Mouse (Mus musculus) testis, adult 2 months (tissue): Measurements from ENCODE around the gene Rassf7. TPM values are rescaled to one million over a fixed set of nuclear protein-coding genes. Genes with fewer than 3 reads are reported as not detected.

Experiments used
- H3K27ac ChIP-seq: fragments of 200-500 bp; 2 replicates; pipeline ENCODE4 v1.5.1; 2012; ENCODE audit warnings: low read depth, low read length; ENCODE audit not compliant: control insufficient read depth, insufficient read depth
- H3K27me3 ChIP-seq: fragments of 200-500 bp; 2 replicates; pipeline ENCODE4 v1.6.1; 2012; ENCODE audit warnings: mild to moderate bottlenecking, low read length, moderate library complexity; ENCODE audit not compliant: control insufficient read depth, insufficient read depth
- H3K36me3 ChIP-seq: fragments of 200-500 bp; 2 replicates; pipeline ENCODE4 v1.6.1; 2012; ENCODE audit warnings: mild to moderate bottlenecking, low read length; ENCODE audit not compliant: control insufficient read depth, insufficient read depth
- H3K4me1 ChIP-seq: fragments of 200-500 bp; 2 replicates; pipeline ENCODE4 v1.6.1; 2012; ENCODE audit warnings: low read length; ENCODE audit not compliant: control insufficient read depth, insufficient read depth
- H3K4me3 ChIP-seq: fragments of 200-500 bp; 2 replicates; pipeline ENCODE4 v1.5.1; 2012; ENCODE audit warnings: low read depth, mild to moderate bottlenecking, low read length, moderate library complexity, mixed read lengths; ENCODE audit not compliant: control insufficient read depth
- CTCF ChIP-seq: fragments of 200-500 bp; IDR thresholded peaks from 2 replicates; pipeline ENCODE4 v1.5.1; 2012; ENCODE audit warnings: low read depth, mild to moderate bottlenecking, inconsistent platforms, low read length, moderate library complexity; ENCODE audit not compliant: control insufficient read depth, insufficient read depth, insufficient replicate concordance
- POLR2A ChIP-seq: fragments of 200-500 bp; IDR thresholded peaks from 2 replicates; pipeline ENCODE4 v1.6.1; 2012; ENCODE audit warnings: low read depth, mild to moderate bottlenecking, inconsistent platforms, low read length, moderate library complexity; ENCODE audit not compliant: control insufficient read depth
- polyA plus RNA-seq: library from polyadenylated mRNA; depleted of rRNA; stranded (reverse); fragments of >200 nt; gene quantifications from 2 replicates; pipeline ENCODE4 v1.2.3, GENCODE M21; 2012

Gene Rassf7
- polyA plus RNA-seq, 1 experiment, result 33.5 TPM

DNA sequence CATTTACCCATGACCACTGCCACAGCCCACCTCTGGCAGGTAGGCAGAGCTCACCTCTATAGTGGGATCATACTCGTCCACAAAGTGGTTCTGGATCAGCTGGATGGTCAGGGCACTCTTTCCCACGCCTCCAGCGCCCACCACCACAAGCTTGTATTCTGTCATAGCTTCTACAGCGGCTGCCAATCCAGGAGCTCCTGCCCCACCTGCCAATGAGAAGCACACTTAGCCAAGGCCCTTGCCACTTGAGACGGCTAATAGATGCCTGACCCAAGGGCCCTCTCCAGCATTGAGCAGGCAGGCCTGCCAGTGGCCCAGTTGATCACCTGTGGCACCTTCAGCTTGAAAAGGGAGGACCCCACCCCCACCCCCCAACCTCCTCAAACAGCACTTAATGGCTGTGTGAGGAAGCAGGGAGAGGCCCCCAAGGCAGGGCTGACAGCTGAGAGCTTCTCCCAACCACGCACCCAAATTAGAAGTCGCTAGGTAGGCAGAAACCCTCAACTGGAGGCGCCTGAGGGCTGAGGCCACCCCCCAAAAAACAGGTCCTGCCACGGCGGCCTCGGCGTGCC is 22.8 kb upstream of the Rassf7 start:
- Histone ChIP-seq H3K4me1 (peaks cover 7% of the 10 kb centered on the region), H3K36me3 (no peaks in the 10 kb centered on the region), H3K27me3 (no peaks in the 10 kb centered on the region), H3K27ac (peak overlapping the region; percentile 42; the same call in 1 of the 2 replicates), H3K4me3 (peak overlapping the region; percentile 83)
- TF ChIP-seq CTCF (no peak), POLR2A (no peak)

DNA sequence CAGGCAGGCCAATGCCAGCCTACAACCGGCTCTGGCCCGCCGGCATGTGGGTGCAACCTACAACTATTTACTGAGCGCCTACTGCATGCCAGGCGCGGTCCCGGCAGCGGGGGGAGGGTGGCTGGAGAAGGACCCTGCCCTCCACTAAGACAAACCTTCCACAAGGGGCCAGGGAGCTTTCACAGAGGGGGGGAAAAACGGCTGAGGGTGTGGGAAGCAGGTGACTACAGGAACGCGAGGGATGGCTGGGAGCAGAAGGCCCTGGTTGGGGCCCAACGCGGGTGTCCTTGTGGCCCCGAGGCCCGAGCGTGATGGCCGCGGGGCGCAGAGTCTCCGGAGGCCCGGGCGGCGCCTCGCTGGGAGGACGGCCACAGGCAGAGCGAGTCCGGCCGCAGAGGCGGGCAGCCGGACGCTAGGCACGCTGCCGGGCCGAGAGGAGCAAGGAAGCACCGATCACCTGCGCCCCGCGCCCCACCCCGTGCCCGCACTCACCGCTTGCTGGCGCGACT is 22.3 kb upstream of the Rassf7 start:
- TF ChIP-seq POLR2A (no peak), CTCF (no peak)

DNA sequence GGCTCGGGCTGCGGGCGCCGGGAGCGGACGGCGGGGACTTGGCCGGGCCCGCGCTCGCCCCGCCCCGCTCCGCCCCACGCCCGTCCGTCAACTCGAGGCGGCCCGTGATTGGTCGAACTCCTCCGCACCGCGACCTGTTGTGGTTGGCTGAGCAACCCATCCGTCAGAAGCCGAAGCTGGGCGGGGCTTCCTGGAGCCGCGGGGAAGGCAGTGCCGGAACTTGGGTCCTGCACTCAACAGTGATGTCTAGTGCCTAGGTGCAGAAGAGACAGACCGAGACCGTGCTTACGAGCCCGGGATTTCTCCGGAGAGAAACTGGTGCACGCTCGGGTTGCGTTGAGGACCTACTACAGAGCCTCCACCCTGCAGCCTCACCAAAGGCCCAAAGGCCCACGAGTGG is 21.7 kb upstream of the Rassf7 start, which contains the start of the genes Hras and Lrrc56:
Hras (minus strand) TSS at position 58 of the 400 bp plus-strand sequence.
Lrrc56 (plus strand) TSS at position 210 of the 400 bp plus-strand sequence.
- no peaks in the 10 kb centered on the region; the same call in 1 of the 2 replicates for H3K36me3 ChIP-seq
- H3K27me3 ChIP-seq, result no peaks in the 10 kb centered on the region
- TF ChIP-seq POLR2A (peak; percentile 93), CTCF (0 out of 2 replicates have a peak, but pooled peaks have one; percentile 1)
- H3K27ac ChIP-seq, result peak within 1 kb of the TSS; percentile 79
- peaks cover 7% of the 10 kb centered on the region for H3K4me1 ChIP-seq
- H3K4me3 ChIP-seq, result peak within 1 kb of the TSS; percentile 95

More for the DNA sequence above, 22.3 kb upstream of the Rassf7 start:
- Histone ChIP-seq H3K27me3 (no peaks in the 10 kb centered on the region), H3K27ac (peak overlapping the region; percentile 42; the same call in 1 of the 2 replicates), H3K36me3 (no peaks in the 10 kb centered on the region), H3K4me3 (peak overlapping the region; percentile 83), H3K4me1 (peaks cover 7% of the 10 kb centered on the region)

DNA sequence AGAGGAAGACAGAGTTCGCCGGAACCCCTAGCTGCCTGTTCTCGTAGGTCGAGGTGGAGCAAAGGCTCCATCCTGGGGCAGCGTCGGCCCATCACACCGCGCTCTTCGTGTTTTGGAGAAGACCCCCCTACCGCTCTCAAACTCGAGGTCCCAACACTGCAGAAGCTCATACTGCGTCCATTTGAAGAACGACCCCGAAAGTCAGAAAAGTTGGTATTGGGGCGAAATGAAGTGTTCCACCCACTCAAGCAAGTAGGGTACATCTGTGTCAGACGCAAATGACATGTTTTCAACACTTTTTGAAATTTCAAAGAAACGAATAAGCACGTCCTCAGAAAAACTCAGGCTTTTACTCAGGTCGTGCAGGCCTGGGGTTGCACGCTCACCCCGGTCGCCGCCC is 21.3 kb upstream of the Rassf7 start:
- Histone ChIP-seq H3K4me3 (peak overlapping the region; percentile 95), H3K27me3 (no peaks in the 10 kb centered on the region), H3K27ac (peak overlapping the region; percentile 79), H3K36me3 (no peaks in the 10 kb centered on the region; the same call in 1 of the 2 replicates), H3K4me1 (peaks cover 7% of the 10 kb centered on the region)
- no peak for TF ChIP-seq POLR2A
- TF ChIP-seq CTCF, result no peak

DNA sequence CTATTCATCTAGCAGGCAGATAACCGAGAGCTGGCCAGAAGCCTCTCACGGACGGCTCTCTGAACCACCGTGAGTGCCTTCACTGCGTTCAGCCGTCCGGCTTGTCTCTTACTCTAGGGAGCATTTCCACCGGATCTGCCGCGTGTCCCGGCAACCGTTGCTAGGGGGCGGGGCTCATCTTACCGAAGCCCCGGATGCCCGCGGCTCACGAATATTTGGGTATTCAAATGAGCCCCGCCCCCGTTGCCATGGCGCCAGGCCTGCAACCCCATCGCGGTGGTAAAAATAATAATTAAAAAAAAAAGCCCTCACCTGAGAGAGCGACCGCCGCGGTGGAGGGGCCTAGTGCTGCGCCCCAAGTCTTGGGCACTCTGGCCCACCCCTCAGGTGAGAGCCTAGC is 20.8 kb upstream of the Rassf7 start:
- Histone ChIP-seq H3K27me3 (no peaks in the 10 kb centered on the region), H3K27ac (peak overlapping the region; percentile 79), H3K4me3 (peak overlapping the region; percentile 95), H3K36me3 (no peaks in the 10 kb centered on the region; the same call in 1 of the 2 replicates), H3K4me1 (peaks cover 7% of the 10 kb centered on the region)
- TF ChIP-seq CTCF, result no peak
- TF ChIP-seq POLR2A, result peak; percentile 84

DNA sequence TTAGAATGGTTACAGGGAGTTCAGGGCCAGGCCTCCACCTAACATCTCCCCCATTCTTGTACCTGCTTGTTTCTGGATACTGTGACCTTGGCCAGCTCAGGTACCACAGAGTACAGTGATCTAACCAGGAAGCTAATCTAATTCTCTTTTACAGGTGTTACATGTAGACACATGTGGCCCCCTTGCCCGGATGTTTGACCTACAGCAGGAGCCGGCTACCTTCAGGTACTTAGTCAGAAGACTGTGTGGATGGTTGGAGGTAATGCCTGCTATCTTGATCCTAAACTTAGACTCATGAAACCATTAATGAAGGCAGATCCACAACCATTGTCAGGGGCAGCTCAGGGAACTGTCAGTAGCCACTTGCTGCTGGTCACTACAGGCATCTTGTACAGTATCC is 19.9 kb upstream of the Rassf7 start:
- peaks cover 7% of the 10 kb centered on the region for H3K4me1 ChIP-seq
- no peak overlapping the region for H3K27ac ChIP-seq
- H3K27me3 ChIP-seq, result no peaks in the 10 kb centered on the region
- no peaks in the 10 kb centered on the region; the same call in 1 of the 2 replicates for H3K36me3 ChIP-seq
- TF ChIP-seq POLR2A (no peak), CTCF (no peak)
- peak overlapping the region; percentile 95; the same call in 1 of the 2 replicates for H3K4me3 ChIP-seq

DNA sequence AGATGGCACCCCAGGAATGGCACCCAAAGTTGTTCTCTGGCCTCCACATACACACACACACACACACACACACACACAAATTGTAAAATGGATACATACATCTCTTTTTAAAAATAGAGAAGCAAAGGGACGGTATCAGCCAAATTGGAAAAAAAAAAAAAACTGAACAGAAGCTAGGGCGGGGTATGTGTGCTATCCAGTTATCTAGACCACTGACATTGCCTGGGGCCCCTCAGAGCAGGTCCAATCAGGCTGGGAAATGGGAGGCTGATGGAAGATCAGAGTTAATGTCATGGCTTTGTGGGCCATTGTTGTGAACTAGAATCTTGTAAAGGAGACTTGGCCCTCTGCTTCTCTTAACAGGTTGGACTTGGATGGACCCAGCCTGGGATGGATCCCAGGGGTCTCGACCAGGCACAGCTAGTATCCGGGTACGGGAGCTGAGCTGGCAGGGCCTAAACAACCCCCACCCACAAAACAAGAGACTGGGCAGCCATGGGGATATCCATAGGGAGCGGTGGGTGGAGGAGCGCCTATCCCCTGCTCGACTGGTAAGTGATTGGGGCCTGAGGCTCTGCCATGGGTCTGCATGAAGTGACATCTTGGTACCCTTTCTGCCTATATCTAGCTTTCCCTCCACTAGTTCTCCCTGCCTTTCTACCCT is 18.9 kb upstream of the Rassf7 start:
- Histone ChIP-seq H3K27ac (no peak overlapping the region), H3K36me3 (no peaks in the 10 kb centered on the region; the same call in none of the 2 replicates)
- TF ChIP-seq CTCF (no peak), POLR2A (no peak)

More for the DNA sequence above, 18.9 kb upstream of the Rassf7 start:
- Histone ChIP-seq H3K4me1 (peaks cover 7% of the 10 kb centered on the region), H3K27me3 (no peaks in the 10 kb centered on the region), H3K4me3 (no peak overlapping the region)
